Mouse (Mus musculus): ENCODE measurements at regions not wholly inside any gene's neighbourhood (a gene's known extent, or its start where the extent isn't known, plus 50 kb on each side); places are given as distances from the start of the nearest gene placed in this dataset.
A peak's percentile ranks its signal among the peaks of the same experiment; 100 is the strongest.

- DNase-seq (ENCODE audit: low spot score in 2 of 2) = no peak
- intact Hi-C loops (cut with DNase I) = no loop called here
Measured at GRCm38 (mm10) chr6:140304105-140304504, 119.7 kb upstream of the Plekha5 start.

GRCm38 (mm10) chr6:140300470-140301145 is 123.2 kb upstream of the Plekha5 start:
- DNase-seq (ENCODE audit: low spot score in 2 of 2) = peak in 1 of 2 experiments; percentile 7

DNA sequence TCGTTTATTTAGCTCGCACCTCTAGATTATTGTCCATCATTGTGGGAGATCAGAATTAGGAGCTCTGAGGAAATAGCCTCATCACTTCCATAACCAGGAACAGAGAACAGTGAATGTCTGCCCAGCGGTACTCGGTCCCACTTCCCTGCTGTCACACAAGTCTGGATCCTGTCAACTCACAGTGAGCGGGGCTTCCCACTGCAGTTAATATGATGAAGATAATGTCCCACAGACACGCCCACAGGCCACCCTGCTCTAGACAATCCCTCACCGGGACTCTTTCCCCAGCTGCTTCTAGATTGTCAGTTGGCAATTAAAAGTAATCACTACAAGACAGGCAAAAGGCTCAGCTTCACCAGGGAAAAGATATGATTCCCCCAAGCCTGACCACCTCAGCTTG is 124.2 kb upstream of the Plekha5 start:
- intact Hi-C loops (cut with DNase I) = no loop called here

More at GRCm38 (mm10) chr6:140300470-140301145, 123.2 kb upstream of the Plekha5 start:
- intact Hi-C loops (cut with DNase I) = no loop called here

DNA sequence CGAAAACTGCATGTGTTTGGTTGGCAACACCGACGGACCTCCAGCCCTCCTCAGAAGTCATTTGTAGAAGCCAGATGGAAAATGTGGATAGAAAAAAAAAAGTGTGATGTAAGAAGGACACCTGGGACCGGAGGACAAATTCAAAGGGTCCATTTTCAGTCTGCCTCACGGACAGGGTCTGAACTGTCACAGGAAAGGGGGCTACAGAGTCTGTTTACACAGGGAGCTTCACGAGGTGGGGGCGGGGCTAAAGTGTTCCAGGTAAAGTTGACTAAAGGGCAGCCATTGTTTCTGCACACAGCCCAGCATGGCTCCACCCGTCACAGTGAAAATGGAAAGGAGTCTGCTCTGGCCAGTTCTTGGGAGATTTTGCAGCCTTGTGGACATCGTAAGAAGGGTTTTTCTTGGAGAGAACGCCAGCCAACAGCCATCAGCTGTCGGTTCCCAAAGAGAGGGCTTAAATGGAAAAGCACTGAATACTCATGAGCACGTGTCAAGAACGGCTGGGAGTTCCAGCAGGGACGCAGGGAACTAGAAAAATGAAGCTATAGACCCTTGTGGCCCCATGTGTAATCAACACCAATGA is 125.8 kb upstream of the Plekha5 start:
- no peak for DNase-seq (ENCODE audit: low spot score in 2 of 2)
- intact Hi-C loops (cut with DNase I) = no loop called here

More for the DNA sequence above, 124.2 kb upstream of the Plekha5 start:
- DNase-seq (ENCODE audit: low spot score in 2 of 2) = no peak

- DNase-seq (ENCODE audit: low spot score in 2 of 2) = no peak
Measured at GRCm38 (mm10) chr6:140297561-140297960, 126.3 kb upstream of the Plekha5 start.

DNA sequence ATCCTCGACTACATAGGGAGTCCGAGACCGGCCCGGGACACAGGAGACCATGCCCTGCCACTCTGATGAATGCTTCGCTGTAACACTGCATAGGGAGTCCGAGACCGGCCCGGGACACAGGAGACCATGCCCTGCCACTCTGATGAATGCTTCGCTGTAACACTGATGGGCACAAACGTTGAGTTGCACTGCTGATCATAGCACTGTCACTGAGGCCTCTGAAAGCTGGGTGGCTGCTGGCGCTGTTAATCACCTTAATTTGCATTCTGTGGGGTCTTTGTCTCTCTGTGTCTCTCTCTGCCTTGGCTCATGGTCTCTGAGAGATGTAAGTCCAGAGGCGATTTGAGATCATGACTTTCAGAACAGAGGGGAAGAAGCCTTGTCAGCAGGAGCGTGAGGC is 133.7 kb upstream of the Plekha5 start:
- intact Hi-C loops (cut with DNase I) = no loop called here
- DNase-seq (ENCODE audit: low spot score in 2 of 2) = no peak

More at GRCm38 (mm10) chr6:140297561-140297960, 126.3 kb upstream of the Plekha5 start:
- intact Hi-C loops (cut with DNase I) = no loop called here

- DNase-seq (ENCODE audit: low spot score in 2 of 2) = no peak
Measured at GRCm38 (mm10) chr6:140288799-140289198, 135.1 kb upstream of the Plekha5 start.

DNA sequence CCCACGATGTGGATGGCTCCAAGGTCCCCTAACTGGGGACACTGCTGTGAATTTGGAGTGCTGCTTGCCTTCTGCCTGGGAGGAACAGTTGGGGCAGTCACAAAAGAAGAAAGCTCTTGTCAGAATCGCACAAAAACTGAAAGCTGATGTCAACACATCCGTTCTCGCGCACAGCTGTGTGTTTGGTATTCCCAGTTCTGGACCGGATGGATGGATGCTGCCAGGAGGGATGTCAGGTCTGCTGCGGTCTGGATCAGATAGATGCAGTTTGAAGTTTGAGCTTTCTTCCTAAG is 141.6 kb upstream of the Plekha5 start:
- intact Hi-C loops (cut with DNase I) = no loop called here
- no peak for DNase-seq (ENCODE audit: low spot score in 2 of 2)

More at GRCm38 (mm10) chr6:140288799-140289198, 135.1 kb upstream of the Plekha5 start:
- intact Hi-C loops (cut with DNase I) = no loop called here

DNA sequence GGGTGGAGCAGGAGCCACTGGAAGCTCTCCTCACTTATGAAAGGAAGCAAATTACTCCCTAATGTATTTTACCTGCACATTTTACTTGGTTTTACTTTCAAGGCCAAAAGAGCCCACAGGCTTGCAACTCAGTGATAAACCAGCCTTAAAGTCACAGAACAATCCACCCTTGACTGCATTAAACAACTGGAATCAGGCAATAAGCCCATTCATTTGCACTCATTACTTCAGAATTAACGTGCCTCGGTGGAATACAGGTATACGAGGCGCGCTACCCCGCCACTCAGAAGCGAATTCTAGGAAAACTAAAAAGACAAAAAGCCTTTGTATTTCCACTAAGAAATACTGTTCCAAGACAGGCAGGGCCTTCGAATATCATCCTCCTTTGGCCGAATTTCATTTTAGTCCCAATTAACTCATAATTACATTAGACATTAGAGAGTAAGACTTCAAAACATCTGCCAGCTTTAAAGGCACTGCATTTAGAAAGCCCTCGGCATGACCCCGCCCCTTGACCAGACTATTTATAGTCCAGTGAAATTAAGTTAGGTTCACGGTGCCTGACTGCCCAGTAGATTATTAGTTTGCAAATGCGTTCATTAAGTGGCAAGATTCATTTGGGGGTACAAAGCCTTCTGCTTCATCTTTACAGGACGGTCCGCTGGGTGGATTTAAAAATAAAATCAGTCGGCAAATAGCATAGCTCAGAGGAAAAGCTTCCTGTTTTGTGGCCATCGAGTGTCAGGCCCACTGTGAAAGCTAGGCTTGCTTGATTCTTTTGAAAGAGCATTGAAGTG is 142.2 kb upstream of the Plekha5 start:
- intact Hi-C loops (cut with DNase I) = no loop called here
- no peak for DNase-seq (ENCODE audit: low spot score in 2 of 2)

- intact Hi-C loops (cut with DNase I) = no loop called here
- no peak for DNase-seq (ENCODE audit: low spot score in 2 of 2)
Measured at GRCm38 (mm10) chr6:140280817-140281475, 142.9 kb upstream of the Plekha5 start.

DNA sequence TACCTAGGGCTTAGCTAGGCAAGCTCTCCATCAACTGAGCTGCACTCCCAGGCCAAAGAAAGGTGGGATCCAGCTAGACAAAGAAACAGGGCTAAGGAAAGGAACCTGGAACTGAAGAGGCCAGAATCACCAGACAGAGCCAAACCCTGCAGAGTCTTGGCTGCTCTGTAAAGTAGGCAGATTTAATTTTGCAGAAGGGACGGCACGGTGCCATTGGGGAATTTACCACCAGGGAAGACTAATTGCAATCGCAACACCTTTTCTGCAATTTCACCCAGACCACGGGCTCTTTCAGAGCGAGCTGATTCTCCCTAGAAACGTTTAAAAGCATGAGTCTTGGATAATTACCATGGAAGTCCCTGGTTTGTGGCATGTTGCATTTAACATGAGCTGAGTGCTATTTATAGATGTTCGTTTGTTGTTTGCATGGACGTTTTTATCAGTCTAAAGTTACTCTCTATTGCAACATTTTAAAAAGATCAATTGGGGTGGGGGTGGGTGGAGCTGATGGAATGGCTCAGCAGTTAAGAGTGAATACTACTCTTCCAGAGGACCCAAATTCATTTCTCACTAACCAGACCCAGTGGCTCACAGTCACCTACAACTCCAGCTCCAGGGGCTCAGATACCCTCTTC is 144.0 kb upstream of the Plekha5 start:
- intact Hi-C loops (cut with DNase I) = no loop called here
- DNase-seq (ENCODE audit: low spot score in 2 of 2) = no peak

- intact Hi-C loops (cut with DNase I) = no loop called here
- no peak for DNase-seq (ENCODE audit: low spot score in 2 of 2)
Measured at GRCm38 (mm10) chr6:140278750-140279149, 145.1 kb upstream of the Plekha5 start.

DNA sequence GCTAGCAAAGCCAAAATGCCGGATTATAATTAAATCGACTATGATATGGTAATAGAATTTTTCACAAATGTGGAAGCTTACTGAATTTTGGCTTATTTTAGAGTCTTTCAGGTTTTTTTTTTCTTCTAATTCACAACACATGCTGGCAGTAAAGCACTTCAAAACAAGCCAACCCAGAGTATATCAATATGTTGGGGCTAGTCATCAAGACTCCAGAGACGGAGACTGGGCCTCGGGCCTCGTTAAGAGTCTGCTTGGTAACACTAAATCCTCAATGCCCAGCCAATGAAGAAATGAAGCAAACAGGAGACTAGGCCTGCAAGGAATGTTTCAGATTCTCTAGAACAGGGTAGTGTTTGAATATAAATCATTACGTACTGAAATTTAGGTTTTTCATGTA is 153.3 kb upstream of the Plekha5 start:
- DNase-seq (ENCODE audit: low spot score in 2 of 2) = no peak
- intact Hi-C loops (cut with DNase I) = no loop called here

DNA sequence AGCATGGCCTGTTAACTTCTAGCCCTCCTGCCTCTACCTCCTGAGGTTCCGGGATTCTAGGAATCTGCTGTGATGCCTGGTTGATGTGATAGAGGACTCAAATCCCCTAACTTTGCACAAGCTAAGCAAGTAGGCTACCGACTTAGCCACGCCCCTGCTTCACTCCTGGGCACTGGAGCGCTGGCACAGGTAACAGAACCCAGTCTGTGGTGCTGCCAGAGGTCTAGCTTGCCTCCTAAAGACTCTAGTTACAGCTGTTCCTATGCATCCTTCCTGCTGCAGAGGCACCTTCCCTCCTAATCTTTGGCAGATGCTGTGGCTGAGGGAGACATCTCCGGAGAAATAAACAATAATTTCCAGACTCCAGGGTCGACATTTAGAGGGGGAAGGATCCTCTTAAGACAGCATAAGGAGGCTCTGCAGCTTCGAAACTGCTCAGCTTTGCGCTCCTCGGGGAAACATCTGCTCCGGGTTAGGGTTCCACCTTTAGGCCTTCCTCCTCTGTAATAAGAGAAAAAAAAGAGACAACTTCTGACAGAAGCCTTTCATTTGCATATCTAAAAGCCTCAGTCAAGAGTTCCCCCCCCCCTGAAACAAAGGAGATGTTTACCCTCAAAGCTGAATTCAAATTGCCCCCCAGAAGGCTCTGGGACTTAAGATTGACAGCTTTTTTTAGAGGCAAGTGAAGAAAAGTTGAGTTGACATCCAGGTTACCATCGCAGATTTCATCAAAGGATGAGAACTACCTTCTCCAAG is 155.4 kb upstream of the Plekha5 start:
- no peak for DNase-seq (ENCODE audit: low spot score in 2 of 2)
- intact Hi-C loops (cut with DNase I) = no loop called here

GRCm38 (mm10) chr6:140263920-140264319 is 159.9 kb upstream of the Plekha5 start:
- intact Hi-C loops (cut with DNase I) = no loop called here

GRCm38 (mm10) chr6:140261813-140262212 is 162.0 kb upstream of the Plekha5 start:
- intact Hi-C loops (cut with DNase I) = no loop called here
- no peak for DNase-seq (ENCODE audit: low spot score in 2 of 2)

More at GRCm38 (mm10) chr6:140263920-140264319, 159.9 kb upstream of the Plekha5 start:
- DNase-seq (ENCODE audit: low spot score in 2 of 2) = no peak

GRCm38 (mm10) chr6:140258761-140259160 is 165.1 kb upstream of the Plekha5 start:
- DNase-seq (ENCODE audit: low spot score in 2 of 2) = no peak
- intact Hi-C loops (cut with DNase I) = no loop called here

- DNase-seq (ENCODE audit: low spot score in 2 of 2) = no peak
- intact Hi-C loops (cut with DNase I) = no loop called here
Measured at GRCm38 (mm10) chr6:140258101-140258500, 165.8 kb upstream of the Plekha5 start.

DNA sequence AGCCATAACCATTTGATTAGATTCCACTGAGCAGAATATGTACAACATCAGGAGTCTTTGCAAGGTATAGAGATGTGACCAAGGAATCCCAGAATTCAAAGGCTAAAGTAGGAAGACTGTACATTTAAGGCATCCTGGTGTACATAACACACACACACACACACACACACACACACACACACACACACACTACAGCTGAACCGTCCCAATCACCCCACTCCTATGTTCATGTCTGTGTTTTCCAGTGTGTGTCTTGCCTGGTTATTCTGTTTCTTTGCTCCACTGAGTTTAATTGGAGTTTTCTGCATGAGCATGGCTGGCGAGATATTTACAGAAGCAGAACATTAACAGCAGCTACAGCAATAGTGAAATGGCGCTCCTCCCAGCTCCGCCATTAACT is 172.3 kb upstream of the Plekha5 start:
- no peak for DNase-seq (ENCODE audit: low spot score in 2 of 2)
- intact Hi-C loops (cut with DNase I) = no loop called here
